Mouse (Mus musculus) midbrain, embryonic 11.5 days (tissue): Measurements from ENCODE around the gene 4930544D05Rik. TPM values are rescaled to one million over a fixed set of nuclear protein-coding genes. Genes with fewer than 3 reads are reported as not detected.

Source experiments
- ATAC-seq: fragments of 200-750 bp; cut with Nextera tagmentation; 2 replicates; pipeline ENCODE4 v1.8.0; 2017; ENCODE audit warnings: moderate TSS enrichment, moderate library complexity; ENCODE audit not compliant: low FRiP score
- DNase-seq: peaks from one replicate; pipeline ENCODE4 v3.0.0; 2015; ENCODE audit warnings: low spot score; ENCODE audit errors: missing footprints
- H3K27ac ChIP-seq: fragments of 300-500 bp; sonication (generic); 2 replicates; pipeline ENCODE4 v1.5.1; 2014; ENCODE audit warnings: low read depth, low read length
- H3K27me3 ChIP-seq: fragments of 300-500 bp; sonication (generic); 2 replicates; pipeline ENCODE4 v1.6.1; 2014; ENCODE audit warnings: mild to moderate bottlenecking, low read length, moderate library complexity, mixed read lengths; ENCODE audit not compliant: control insufficient read depth, insufficient read depth
- H3K36me3 ChIP-seq: fragments of 300-500 bp; sonication (generic); 2 replicates; pipeline ENCODE4 v1.6.1; 2014; ENCODE audit warnings: mild to moderate bottlenecking, low read length, moderate library complexity, mixed read lengths; ENCODE audit not compliant: control insufficient read depth, insufficient read depth
- H3K4me1 ChIP-seq: fragments of 300-500 bp; sonication (generic); 2 replicates; pipeline ENCODE4 v1.6.1; 2014; ENCODE audit warnings: low read length; ENCODE audit not compliant: control insufficient read depth, insufficient read depth
- H3K4me2 ChIP-seq: fragments of 300-500 bp; sonication (generic); 2 replicates; pipeline ENCODE4 v1.6.1; 2014; ENCODE audit warnings: mild to moderate bottlenecking, moderate library complexity
- H3K4me3 ChIP-seq: fragments of 300-500 bp; sonication (generic); 2 replicates; pipeline ENCODE4 v1.5.1; 2014; ENCODE audit warnings: low read depth, low read length
- H3K9ac ChIP-seq: fragments of 300-500 bp; sonication (generic); 2 replicates; pipeline ENCODE4 v1.6.1; 2014; ENCODE audit warnings: low read length
- H3K9me3 ChIP-seq: fragments of 300-500 bp; sonication (generic); 2 replicates; pipeline ENCODE4 v1.6.1; 2016; ENCODE audit warnings: low read length; ENCODE audit not compliant: control insufficient read depth
- WGBS: fragments of 180-500 bp; shearing (Covaris S2); extraction: QIAGEN DNeasy Blood & Tissue Kit; methylation state at CpG from one replicate; pipeline ENCODE4 v1.1.7; 2014; 5-methylcytosine and 5-hydroxymethylcytosine counted together
- polyA plus RNA-seq: library from polyadenylated mRNA; unstranded; fragments of >200 nt; fragmentation: Nextera tagmentation; extraction: Ambion mirVana; gene quantifications from 2 replicates; pipeline ENCODE4 v1.2.1, GENCODE M21; 2014

4930544D05Rik gene
- polyA plus RNA-seq, 1 experiment from 2014 or later, result not detected

DNA sequence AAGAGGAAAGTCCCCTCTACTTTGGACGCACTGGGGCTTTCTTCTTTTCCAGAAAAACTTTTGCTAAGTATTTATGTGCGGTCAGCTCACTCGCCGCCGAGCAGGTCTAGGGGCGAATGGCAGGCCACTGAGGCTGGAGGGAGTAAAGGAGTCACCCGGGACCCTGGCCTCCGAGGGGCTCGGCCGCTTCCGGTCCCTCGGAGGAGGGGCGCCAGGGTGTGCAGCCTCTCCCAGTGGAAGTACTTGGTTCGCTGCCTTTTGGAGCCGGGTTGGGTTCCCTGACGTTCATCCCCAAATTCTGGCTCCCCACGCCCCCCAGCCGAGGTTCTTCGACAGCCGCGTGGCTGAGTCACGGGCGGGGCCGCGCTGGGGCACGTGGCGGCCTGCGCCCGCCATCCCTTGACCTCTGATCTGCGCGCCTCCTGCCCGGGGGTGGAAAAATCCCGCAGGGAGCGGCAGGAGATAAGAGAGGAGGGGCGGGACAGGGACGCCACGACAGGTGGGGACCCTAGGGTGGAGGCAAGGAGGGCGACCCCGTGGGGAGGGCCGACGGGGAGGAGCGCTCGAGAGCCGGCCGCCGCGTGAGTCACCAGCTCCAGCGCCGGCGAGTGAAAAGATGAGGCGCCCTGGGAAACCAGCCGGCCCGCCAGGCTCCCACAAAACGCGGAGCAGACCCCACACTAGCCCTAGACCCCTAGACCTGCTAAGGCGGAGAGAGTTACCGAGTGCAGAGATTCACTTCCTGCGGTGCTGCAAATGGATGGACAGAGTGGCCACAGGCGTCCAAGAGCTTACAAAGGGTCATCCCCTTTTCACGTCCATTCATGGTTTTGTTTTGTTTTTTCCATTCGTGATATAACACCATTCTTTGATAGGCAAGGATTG, 40.2 kb downstream of the 4930544D05Rik start:
- under 1% methylated on average over 60 of the region's 61 CpGs for WGBS
- DNase-seq, result peak; percentile 92
- H3K9me3 ChIP-seq, result no peaks in the 10 kb centered on the region
- H3K36me3 ChIP-seq, result peaks cover 6% of the 10 kb centered on the region
- H3K27ac ChIP-seq, result peak overlapping the region; percentile 95
- ATAC-seq, result no peak
- no peaks in the 10 kb centered on the region for H3K27me3 ChIP-seq
- H3K4me3 ChIP-seq, result peak overlapping the region; percentile 99
- H3K4me2 ChIP-seq, result peak overlapping the region; percentile 89
- peak overlapping the region; percentile 98 for H3K9ac ChIP-seq
- H3K4me1 ChIP-seq, result peaks cover 33% of the 10 kb centered on the region

GRCm38 (mm10) chr11:70656456-70656927, 40.8 kb downstream of the 4930544D05Rik start:
- peak; percentile 93 for DNase-seq
- Histone ChIP-seq H3K9ac (peak overlapping the region; percentile 98), H3K36me3 (no peaks in the 10 kb centered on the region; the same call in 1 of the 2 replicates), H3K9me3 (no peaks in the 10 kb centered on the region), H3K27me3 (no peaks in the 10 kb centered on the region), H3K27ac (peak overlapping the region; percentile 95), H3K4me1 (peaks cover 31% of the 10 kb centered on the region), H3K4me2 (peak overlapping the region; percentile 89), H3K4me3 (peak overlapping the region; percentile 99)
- 5% methylated on average over 16 of the region's 16 CpGs for WGBS
- no peak for ATAC-seq

GRCm38 (mm10) chr11:70656964-70657363, 41.3 kb downstream of the 4930544D05Rik start, which contains the start of gene Eno3:
Gene Eno3 (plus strand): TSS chr11:70657202.
- Histone ChIP-seq H3K4me2 (peak within 1 kb of the TSS; percentile 89), H3K9ac (peak within 1 kb of the TSS; percentile 98), H3K27me3 (no peaks in the 10 kb centered on the region), H3K9me3 (no peaks in the 10 kb centered on the region), H3K27ac (peak within 1 kb of the TSS; percentile 95), H3K4me1 (peaks cover 31% of the 10 kb centered on the region), H3K4me3 (peak within 1 kb of the TSS; percentile 99), H3K36me3 (no peaks in the 10 kb centered on the region; the same call in 1 of the 2 replicates)
- ATAC-seq (no peak), DNase-seq (no peak)
- WGBS, result 4% methylated on average over 3 of the region's 3 CpGs

DNA sequence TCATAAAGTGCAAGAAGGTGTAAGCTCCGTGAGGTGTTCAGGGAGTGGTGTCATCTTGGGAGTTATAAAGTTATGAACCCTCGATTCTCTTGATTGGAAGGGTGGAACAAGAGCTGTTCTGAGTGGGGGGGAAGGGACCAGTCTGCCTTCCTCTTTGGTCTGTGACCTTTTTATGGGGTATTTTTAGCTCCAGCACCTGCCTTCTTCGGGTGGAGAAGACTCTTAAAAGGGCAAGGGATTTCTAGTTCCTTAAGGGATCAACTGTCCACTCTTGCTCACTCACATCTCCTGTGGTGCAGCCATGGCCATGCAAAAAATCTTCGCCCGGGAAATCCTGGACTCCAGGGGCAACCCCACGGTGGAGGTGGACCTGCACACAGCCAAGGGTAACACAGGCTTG, 41.9 kb downstream of the 4930544D05Rik start:
- no peak overlapping the region for H3K27ac ChIP-seq

DNA sequence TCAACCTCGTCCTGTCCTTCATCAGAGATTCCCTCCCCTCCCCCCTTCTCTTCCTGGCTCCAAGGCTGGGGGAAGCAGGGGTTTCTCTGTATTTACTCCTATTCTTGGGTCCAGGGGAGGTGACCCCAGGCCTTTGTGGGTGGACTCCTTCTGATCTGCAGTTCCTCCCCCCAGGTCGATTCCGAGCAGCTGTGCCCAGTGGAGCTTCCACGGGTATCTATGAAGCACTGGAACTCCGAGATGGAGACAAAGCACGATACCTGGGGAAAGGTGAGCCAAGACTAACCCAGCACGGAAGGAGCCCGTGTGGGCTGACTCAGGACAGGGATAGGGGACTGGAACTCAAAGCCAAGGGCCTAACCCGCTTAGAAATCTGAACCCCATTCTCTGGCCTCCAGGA, 42.3 kb downstream of the 4930544D05Rik start:
- 58% methylated on average over 9 of the region's 9 CpGs for WGBS
- H3K4me1 ChIP-seq, result peaks cover 22% of the 10 kb centered on the region
- no peak for DNase-seq
- H3K27ac ChIP-seq, result no peak overlapping the region
- H3K36me3 ChIP-seq, result 0 out of 2 replicates have a peak, but pooled peaks cover 2% of the 10 kb centered on the region
- H3K9ac ChIP-seq, result no peak overlapping the region
- H3K4me2 ChIP-seq, result no peak overlapping the region
- no peaks in the 10 kb centered on the region for H3K27me3 ChIP-seq
- no peaks in the 10 kb centered on the region for H3K9me3 ChIP-seq
- no peak for ATAC-seq
- H3K4me3 ChIP-seq, result no peak overlapping the region

More for the DNA sequence above, 41.9 kb downstream of the 4930544D05Rik start:
- Histone ChIP-seq H3K4me3 (no peak overlapping the region), H3K9me3 (no peaks in the 10 kb centered on the region), H3K27me3 (no peaks in the 10 kb centered on the region), H3K9ac (no peak overlapping the region), H3K4me2 (no peak overlapping the region), H3K4me1 (peaks cover 27% of the 10 kb centered on the region), H3K36me3 (no peaks in the 10 kb centered on the region; the same call in 1 of the 2 replicates)
- no peak for ATAC-seq
- 55% methylated on average over 6 of the region's 6 CpGs for WGBS
- no peak for DNase-seq

GRCm38 (mm10) chr11:70658521-70658920, 42.9 kb downstream of the 4930544D05Rik start:
- no peaks in the 10 kb centered on the region for H3K27me3 ChIP-seq
- no peak overlapping the region for H3K4me3 ChIP-seq
- no peak overlapping the region for H3K9ac ChIP-seq
- H3K4me1 ChIP-seq, result peaks cover 21% of the 10 kb centered on the region
- WGBS, result 90% methylated on average over 5 of the region's 5 CpGs
- ATAC-seq, result no peak
- no peaks in the 10 kb centered on the region for H3K9me3 ChIP-seq
- no peak overlapping the region for H3K27ac ChIP-seq
- DNase-seq, result no peak
- 0 out of 2 replicates have a peak, but pooled peaks cover 5% of the 10 kb centered on the region for H3K36me3 ChIP-seq
- H3K4me2 ChIP-seq, result no peak overlapping the region

GRCm38 (mm10) chr11:70658942-70659341, 43.3 kb downstream of the 4930544D05Rik start:
- H3K9me3 ChIP-seq, result no peaks in the 10 kb centered on the region
- DNase-seq (no peak), ATAC-seq (no peak)
- no peaks in the 10 kb centered on the region for H3K27me3 ChIP-seq
- H3K4me3 ChIP-seq, result no peak overlapping the region
- H3K27ac ChIP-seq, result no peak overlapping the region
- no peak overlapping the region for H3K4me2 ChIP-seq
- H3K9ac ChIP-seq, result no peak overlapping the region
- WGBS, result 82% methylated on average over 8 of the region's 8 CpGs
- peaks cover 5% of the 10 kb centered on the region; the same call in 1 of the 2 replicates for H3K36me3 ChIP-seq
- H3K4me1 ChIP-seq, result peaks cover 21% of the 10 kb centered on the region

- H3K4me3 ChIP-seq, result no peak overlapping the region
- DNase-seq, result no peak
Observed at GRCm38 (mm10) chr11:70660571-70660970, 44.9 kb downstream of the 4930544D05Rik start.

DNA sequence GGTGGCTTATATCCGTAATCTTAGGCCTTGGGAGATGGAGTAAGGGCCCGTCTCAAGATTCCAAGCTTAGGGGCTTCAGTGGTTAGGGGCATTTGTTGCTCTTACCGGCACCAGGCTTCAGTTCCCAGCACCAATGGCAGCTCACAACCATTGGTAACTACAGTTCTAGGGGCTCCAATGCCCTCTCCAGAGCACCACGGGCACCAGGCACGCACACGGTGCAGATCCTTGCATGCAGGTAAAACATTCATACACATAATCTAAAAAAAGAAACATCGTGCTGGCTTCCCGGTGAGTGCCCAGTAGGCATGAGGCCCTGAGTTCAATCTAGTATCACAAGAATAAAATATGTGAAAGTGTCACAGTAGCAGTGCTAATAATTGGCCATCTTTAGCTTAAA, 47.5 kb downstream of the 4930544D05Rik start:
- 90% methylated on average over 8 of the region's 8 CpGs for WGBS

More at GRCm38 (mm10) chr11:70660571-70660970, 44.9 kb downstream of the 4930544D05Rik start:
- no peak overlapping the region for H3K27ac ChIP-seq
- no peaks in the 10 kb centered on the region for H3K9me3 ChIP-seq
- H3K4me1 ChIP-seq, result peaks cover 16% of the 10 kb centered on the region
- WGBS, result 86% methylated on average over 8 of the region's 8 CpGs
- H3K36me3 ChIP-seq, result peaks cover 14% of the 10 kb centered on the region
- H3K27me3 ChIP-seq, result no peaks in the 10 kb centered on the region
- no peak overlapping the region for H3K4me2 ChIP-seq
- H3K9ac ChIP-seq, result no peak overlapping the region
- ATAC-seq, result no peak

More for the DNA sequence above, 47.5 kb downstream of the 4930544D05Rik start:
- Histone ChIP-seq H3K9me3 (no peaks in the 10 kb centered on the region), H3K4me2 (no peak overlapping the region), H3K27me3 (no peaks in the 10 kb centered on the region), H3K4me1 (peaks cover 5% of the 10 kb centered on the region; the same call in 1 of the 2 replicates), H3K9ac (no peak overlapping the region), H3K27ac (no peak overlapping the region), H3K4me3 (no peak overlapping the region), H3K36me3 (peaks cover 14% of the 10 kb centered on the region)
- DNase-seq (no peak), ATAC-seq (no peak)
